Mouse (Mus musculus) lung, postnatal 0 days (tissue): ENCODE measurements around the gene Ntrk3. TPM values are rescaled to one million over a fixed set of nuclear protein-coding genes. Genes with fewer than 3 reads are reported as not detected.

Experiments used
- ATAC-seq: fragments of 200-750 bp; cut with Nextera tagmentation; 2 replicates; pipeline ENCODE4 v1.8.0; 2017; ENCODE audit warnings: moderate library complexity
- DNase-seq: peaks from one replicate; pipeline ENCODE4 v3.0.0-alpha.2; 2016; ENCODE audit warnings: low spot score
- H3K27ac ChIP-seq: fragments of 300-500 bp; sonication (generic); 2 replicates; pipeline ENCODE4 v1.5.1; 2014; ENCODE audit warnings: antibody characterized with exemption, mild to moderate bottlenecking, low read length, mixed read lengths
- H3K27me3 ChIP-seq: fragments of 300-500 bp; sonication (generic); replicated peaks from 2 replicates; pipeline ENCODE4 v1.6.1; 2014; ENCODE audit warnings: low read length, mixed read lengths; ENCODE audit not compliant: insufficient read depth
- H3K36me3 ChIP-seq: fragments of 300-500 bp; sonication (generic); 2 replicates; pipeline ENCODE4 v1.6.1; 2014; ENCODE audit warnings: low read length, mixed read lengths; ENCODE audit not compliant: insufficient read depth
- H3K4me1 ChIP-seq: fragments of 300-500 bp; sonication (generic); 2 replicates; pipeline ENCODE4 v1.6.1; 2014; ENCODE audit warnings: antibody characterized with exemption, low read depth, low read length, mixed read lengths; ENCODE audit not compliant: insufficient read depth
- H3K4me2 ChIP-seq: fragments of 300-500 bp; sonication (generic); replicated peaks from 2 replicates; pipeline ENCODE4 v1.6.1; 2014; ENCODE audit warnings: low read depth, mild to moderate bottlenecking, low read length, moderate library complexity, mixed read lengths
- H3K4me3 ChIP-seq: fragments of 300-500 bp; sonication (generic); 2 replicates; pipeline ENCODE4 v1.5.1; 2014; ENCODE audit warnings: low read depth, low read length
- H3K9ac ChIP-seq: fragments of 300-500 bp; sonication (generic); replicated peaks from 2 replicates; pipeline ENCODE4 v1.6.1; 2014; ENCODE audit warnings: low read depth, mild to moderate bottlenecking
- H3K9me3 ChIP-seq: fragments of 300-500 bp; sonication (generic); 2 replicates; pipeline ENCODE4 v1.6.1; 2016; ENCODE audit warnings: low read length, mixed read lengths
- CTCF ChIP-seq: IDR thresholded peaks from 2 replicates; pipeline ENCODE4 v1.5.1; 2016; ENCODE audit warnings: antibody characterized with exemption, mild to moderate bottlenecking
- EP300 ChIP-seq: IDR thresholded peaks from 2 replicates; pipeline ENCODE4 v1.6.1; 2016; ENCODE audit warnings: antibody characterized with exemption, mild to moderate bottlenecking, control low read depth
- WGBS: fragments of 180-500 bp; shearing (Covaris S2); extraction: QIAGEN DNeasy Blood & Tissue Kit; methylation state at CpG from one replicate; pipeline ENCODE4 v1.1.7; 2014; 5-methylcytosine and 5-hydroxymethylcytosine counted together
- polyA plus RNA-seq: library from polyadenylated mRNA; unstranded; fragments of >200 nt; fragmentation: Nextera tagmentation; extraction: Ambion mirVana; gene quantifications from 2 replicates; pipeline ENCODE4 v1.2.1, GENCODE M21; 2015

Ntrk3 gene
- polyA plus RNA-seq, 1 experiment from 2014 or later: 1.3 TPM

GRCm38 (mm10) chr7:78530286-78530685 is 207.5 kb downstream of the Ntrk3 start:
- WGBS: 13% methylated on average over 6 of the region's 6 CpGs
- Histone ChIP-seq H3K36me3 (no peaks in the 10 kb centered on the region), H3K4me1 (no peaks in the 10 kb centered on the region), H3K27me3 (no peaks in the 10 kb centered on the region), H3K27ac (no peak overlapping the region), H3K4me3 (no peak overlapping the region), H3K9me3 (no peaks in the 10 kb centered on the region), H3K4me2 (no peak overlapping the region), H3K9ac (no peak overlapping the region)
- TF ChIP-seq EP300: no peak
- no peak for TF ChIP-seq CTCF
- no peak for ATAC-seq
- no peak for DNase-seq

GRCm38 (mm10) chr7:78528008-78528407 is 209.8 kb downstream of the Ntrk3 start:
- ATAC-seq (no peak), DNase-seq (no peak)
- Histone ChIP-seq H3K4me3 (no peak overlapping the region), H3K9me3 (no peaks in the 10 kb centered on the region), H3K4me1 (no peaks in the 10 kb centered on the region), H3K9ac (no peak overlapping the region), H3K27ac (no peak overlapping the region), H3K27me3 (no peaks in the 10 kb centered on the region), H3K36me3 (no peaks in the 10 kb centered on the region), H3K4me2 (no peak overlapping the region)
- TF ChIP-seq CTCF (no peak), EP300 (no peak)
- WGBS: 81% methylated on average over 3 of the region's 3 CpGs

GRCm38 (mm10) chr7:78527564-78527963 is 210.2 kb downstream of the Ntrk3 start:
- Histone ChIP-seq H3K4me2 (no peak overlapping the region), H3K27ac (no peak overlapping the region), H3K4me1 (no peaks in the 10 kb centered on the region), H3K36me3 (no peaks in the 10 kb centered on the region), H3K4me3 (no peak overlapping the region), H3K27me3 (no peaks in the 10 kb centered on the region), H3K9ac (no peak overlapping the region), H3K9me3 (no peaks in the 10 kb centered on the region)
- ATAC-seq (no peak), DNase-seq (no peak)
- no peak for TF ChIP-seq EP300
- no peak for TF ChIP-seq CTCF
- WGBS: 54% methylated on average over 4 of the region's 4 CpGs

- WGBS: 80% methylated on average over 9 of the region's 9 CpGs
- no peak for ATAC-seq
- Histone ChIP-seq H3K36me3 (no peaks in the 10 kb centered on the region), H3K9me3 (no peaks in the 10 kb centered on the region), H3K27ac (no peak overlapping the region), H3K27me3 (no peaks in the 10 kb centered on the region), H3K9ac (no peak overlapping the region), H3K4me1 (no peaks in the 10 kb centered on the region), H3K4me3 (no peak overlapping the region), H3K4me2 (no peak overlapping the region)
- TF ChIP-seq CTCF (no peak), EP300 (no peak)
- no peak for DNase-seq
Observed at GRCm38 (mm10) chr7:78520243-78520927, 217.4 kb downstream of the Ntrk3 start.

GRCm38 (mm10) chr7:78519689-78520088 is 218.1 kb downstream of the Ntrk3 start:
- TF ChIP-seq EP300 (no peak), CTCF (no peak)
- Histone ChIP-seq H3K36me3 (no peaks in the 10 kb centered on the region), H3K27ac (no peak overlapping the region), H3K27me3 (no peaks in the 10 kb centered on the region), H3K9me3 (no peaks in the 10 kb centered on the region), H3K4me1 (no peaks in the 10 kb centered on the region), H3K4me3 (no peak overlapping the region), H3K9ac (no peak overlapping the region), H3K4me2 (no peak overlapping the region)
- WGBS: 71% methylated on average over 3 of the region's 3 CpGs
- ATAC-seq: no peak
- no peak for DNase-seq

- no peak for ATAC-seq
- H3K4me3 ChIP-seq: no peak overlapping the region
- H3K27me3 ChIP-seq: no peaks in the 10 kb centered on the region
- H3K4me2 ChIP-seq: no peak overlapping the region
- H3K36me3 ChIP-seq: no peaks in the 10 kb centered on the region
- DNase-seq: no peak
- no peaks in the 10 kb centered on the region for H3K9me3 ChIP-seq
- no peak overlapping the region for H3K27ac ChIP-seq
- H3K9ac ChIP-seq: no peak overlapping the region
- 74% methylated on average over 5 of the region's 5 CpGs for WGBS
- no peaks in the 10 kb centered on the region for H3K4me1 ChIP-seq
- no peak for TF ChIP-seq EP300
Observed at GRCm38 (mm10) chr7:78518760-78519363, 218.9 kb downstream of the Ntrk3 start.
